Mouse (Mus musculus) adrenal gland, postnatal 25 days (tissue): ENCODE data around the gene Slc48a1. TPM values are rescaled to one million over a fixed set of nuclear protein-coding genes. Genes with fewer than 3 reads are reported as not detected.

ENCODE experiments used
- DNase-seq: peaks from one replicate; pipeline ENCODE4 v3.0.0; 2021; ENCODE audit warnings: mixed read lengths
- total RNA-seq: library from RNA; stranded (reverse); gene quantifications from 2 replicates; pipeline ENCODE4 v1.2.3, GENCODE M21; 2021

The Slc48a1 gene
- total RNA-seq, 1 experiment from 2014 or later = 92.4 TPM

GRCm38 (mm10) chr15:97827401-97827800 is 49.1 kb downstream of the Slc48a1 start:
- no peak for DNase-seq

DNA sequence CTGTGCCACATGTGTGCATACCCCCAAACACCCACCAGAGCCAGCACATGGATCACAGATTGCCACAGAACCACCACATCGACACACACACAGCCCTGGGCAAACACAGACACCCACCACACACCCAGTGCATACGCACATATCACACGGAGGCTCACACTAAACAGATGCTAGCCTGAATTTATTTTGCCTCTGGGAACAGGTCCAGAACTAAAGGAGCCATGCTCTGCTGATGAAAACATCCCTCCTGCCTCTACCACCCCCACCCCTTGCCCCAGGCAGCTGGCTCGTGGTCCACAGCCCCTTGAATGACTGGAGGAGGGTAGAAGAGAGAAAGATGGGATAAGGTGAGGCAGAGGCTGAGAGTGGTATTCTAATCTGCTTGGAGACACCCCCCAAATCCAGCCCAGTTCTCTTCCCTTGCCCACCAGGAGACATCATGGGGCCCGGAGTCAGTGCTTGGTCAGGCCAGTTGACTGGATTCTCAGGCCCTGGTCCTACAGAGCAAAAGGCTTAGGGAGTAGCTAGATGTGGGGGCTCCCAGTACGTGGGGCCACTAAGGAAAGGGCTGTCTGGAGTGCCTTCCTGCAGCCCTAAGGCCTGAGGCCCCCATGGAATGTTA is 50.0 kb downstream of the Slc48a1 start:
- DNase-seq = no peak

DNA sequence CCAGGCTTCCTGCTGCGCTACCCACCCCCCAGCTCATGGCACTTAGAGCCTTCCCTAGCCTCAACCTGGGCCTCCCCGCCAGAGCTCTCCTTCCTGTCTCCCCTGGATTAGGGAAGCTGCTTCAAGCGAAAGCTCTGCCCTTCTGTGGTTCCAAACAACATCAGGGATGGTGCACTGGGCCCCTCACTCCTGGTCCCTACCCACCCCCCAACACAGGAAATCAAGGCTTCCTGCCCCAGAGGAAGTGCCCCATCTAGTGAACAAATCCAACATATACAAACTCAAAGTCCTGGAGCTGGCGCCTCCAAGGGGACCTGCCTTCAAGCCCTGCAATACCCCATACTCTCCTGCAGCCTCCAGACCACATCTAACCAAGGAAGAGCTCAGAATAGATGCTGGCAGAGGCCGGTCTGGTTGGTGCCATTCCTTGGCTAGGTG is 50.6 kb downstream of the Slc48a1 start:
- DNase-seq = no peak

DNA sequence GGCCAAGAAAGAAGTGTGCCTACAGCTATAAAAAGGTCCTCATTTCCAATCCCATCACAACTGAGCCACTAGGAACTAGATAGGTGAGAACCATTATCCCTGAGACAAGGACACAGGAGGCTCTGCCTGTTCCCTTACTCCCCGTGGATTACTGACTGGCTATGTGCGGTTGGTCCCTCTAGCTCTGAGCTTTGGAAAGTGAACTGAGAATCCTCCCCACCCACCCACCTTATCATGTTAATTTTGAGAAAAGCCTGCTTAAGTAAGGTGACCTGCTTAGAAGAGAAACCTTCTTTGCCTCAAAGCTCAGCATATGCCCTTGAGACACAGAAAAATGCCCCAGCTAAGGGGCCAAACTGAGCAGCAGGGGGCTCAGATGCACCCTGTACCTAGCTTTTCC is 51.1 kb downstream of the Slc48a1 start:
- no peak for DNase-seq

- no peak for DNase-seq
Observed at GRCm38 (mm10) chr15:97830253-97830787, 52.0 kb downstream of the Slc48a1 start.

DNA sequence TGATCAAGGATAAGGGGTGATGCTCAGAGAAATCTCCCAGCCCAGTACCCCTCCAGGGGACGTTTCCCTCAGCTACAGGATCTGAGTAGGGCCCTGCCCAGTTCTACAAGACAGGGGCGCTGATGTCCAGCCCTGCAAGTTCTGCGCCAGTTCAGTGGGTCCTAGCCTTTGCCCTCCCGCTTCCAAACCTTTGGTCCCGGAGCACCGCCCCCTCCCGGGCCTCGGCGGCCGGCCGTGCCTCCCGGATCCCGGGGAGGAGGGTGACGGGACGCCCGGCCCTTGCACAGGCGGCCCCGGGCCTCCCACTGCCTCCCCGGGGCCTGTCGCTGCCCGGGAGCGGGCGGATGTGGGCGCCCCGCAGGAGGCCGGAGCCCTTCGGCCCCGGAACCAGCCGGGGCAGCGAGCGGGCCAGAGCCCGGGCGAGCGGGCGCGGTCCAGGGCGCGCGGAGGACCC is 52.5 kb downstream of the Slc48a1 start:
- peak; percentile 64 for DNase-seq

DNA sequence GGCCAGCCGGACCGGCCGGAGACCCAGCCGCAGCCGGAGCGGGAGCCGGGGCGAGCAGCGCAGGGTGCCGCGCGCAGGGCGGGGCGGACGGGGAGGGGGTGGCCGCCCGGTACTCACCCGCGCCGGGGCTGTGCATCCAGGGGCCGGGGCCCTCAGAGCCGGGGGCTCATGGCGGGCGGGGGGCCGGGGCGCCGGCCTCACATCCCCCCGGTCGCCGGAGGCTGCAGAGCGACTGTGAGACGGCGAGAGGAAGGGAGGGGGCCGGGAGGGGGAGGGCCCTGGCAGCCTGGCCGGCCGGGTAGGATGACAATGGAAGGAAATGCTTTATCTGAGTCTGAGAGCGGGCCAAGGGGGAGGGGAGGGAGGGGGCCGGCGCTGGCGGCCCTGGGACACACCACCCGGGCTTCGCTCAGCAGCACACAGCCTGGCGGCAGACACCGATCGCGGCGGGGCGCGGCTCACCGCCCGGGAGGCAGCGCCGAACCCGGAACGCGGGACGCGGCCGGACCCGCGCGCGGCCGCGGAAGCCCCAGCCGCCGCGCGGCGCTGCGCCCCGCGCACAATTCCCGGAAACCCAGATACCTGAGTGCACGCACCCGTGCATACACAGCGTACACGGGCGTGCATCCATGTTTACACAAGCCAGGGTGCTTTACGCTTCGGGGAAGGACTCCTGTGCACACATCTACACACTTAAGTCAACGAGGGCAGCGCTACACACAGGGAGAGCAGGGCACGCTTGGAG is 53.1 kb downstream of the Slc48a1 start:
- peak; percentile 74 for DNase-seq

- no peak for DNase-seq
Observed at GRCm38 (mm10) chr15:97831987-97832640, 53.8 kb downstream of the Slc48a1 start.

DNA sequence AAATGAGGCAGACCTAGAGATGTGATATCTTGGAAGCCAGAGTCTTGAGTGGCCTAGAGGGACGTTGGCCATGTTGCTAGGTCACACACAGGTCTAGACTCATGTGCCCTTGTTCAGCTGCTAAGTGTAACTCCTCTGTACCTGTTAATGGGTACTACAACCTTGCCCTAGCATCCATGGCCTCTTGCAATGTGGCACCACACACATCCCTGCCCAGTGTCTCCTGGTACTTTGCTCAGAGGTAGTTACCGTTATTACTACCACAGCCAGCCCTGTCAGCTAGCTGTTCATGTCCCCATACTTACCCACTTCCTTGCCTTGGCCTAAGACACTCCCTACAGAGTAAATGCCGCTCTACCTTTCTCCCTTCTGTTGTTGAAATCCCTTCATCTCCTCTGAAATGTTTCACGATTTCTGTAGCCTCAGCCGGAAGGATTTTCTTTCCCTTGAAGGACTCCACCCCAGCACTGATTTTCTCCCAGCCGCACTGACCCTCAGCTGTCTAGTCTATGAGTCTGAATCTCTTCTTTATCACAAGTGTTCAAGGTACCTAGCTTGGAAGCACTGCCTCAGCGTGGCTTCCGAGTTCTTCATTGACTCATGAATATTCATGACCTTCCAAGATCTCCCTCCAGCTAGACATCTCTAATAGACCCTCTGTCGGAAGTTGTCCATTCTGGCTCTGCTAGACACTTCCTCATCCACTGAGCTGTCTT is 54.6 kb downstream of the Slc48a1 start:
- no peak for DNase-seq

GRCm38 (mm10) chr15:97836153-97836893 is 58.0 kb downstream of the Slc48a1 start:
- no peak for DNase-seq

- no peak for DNase-seq
Observed at GRCm38 (mm10) chr15:97836894-97837247, 58.6 kb downstream of the Slc48a1 start.

GRCm38 (mm10) chr15:97837491-97838061 is 59.3 kb downstream of the Slc48a1 start:
- no peak for DNase-seq

GRCm38 (mm10) chr15:97838395-97838794 is 60.1 kb downstream of the Slc48a1 start:
- peak; percentile 21 for DNase-seq

GRCm38 (mm10) chr15:97839012-97839411 is 60.7 kb downstream of the Slc48a1 start:
- DNase-seq = no peak

DNA sequence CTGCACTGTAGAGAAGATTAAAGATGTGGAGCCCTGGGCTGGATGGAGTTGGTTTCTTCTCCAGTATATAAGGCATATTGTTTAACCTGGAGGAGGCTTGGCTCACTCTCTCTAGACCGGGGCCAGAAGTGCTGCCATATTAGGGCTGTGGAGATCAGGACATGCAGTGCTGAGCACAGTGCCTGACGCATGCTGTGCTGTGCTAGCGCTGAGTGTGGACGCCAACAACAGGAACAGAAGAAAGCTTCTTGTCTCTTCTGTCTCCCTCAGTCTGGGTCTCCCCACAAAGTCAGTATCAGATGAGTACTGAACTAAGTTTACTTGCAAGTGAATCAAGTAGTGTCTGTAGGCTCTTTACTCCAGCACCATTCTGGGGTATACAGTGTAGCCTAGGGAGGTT is 61.2 kb downstream of the Slc48a1 start:
- DNase-seq = no peak

GRCm38 (mm10) chr15:97839991-97840455 is 61.7 kb downstream of the Slc48a1 start:
- DNase-seq = peak; percentile 58

- DNase-seq = no peak
Observed at GRCm38 (mm10) chr15:97840781-97841180, 62.5 kb downstream of the Slc48a1 start.

- DNase-seq = no peak
Observed at GRCm38 (mm10) chr15:97841383-97841782, 63.1 kb downstream of the Slc48a1 start.

DNA sequence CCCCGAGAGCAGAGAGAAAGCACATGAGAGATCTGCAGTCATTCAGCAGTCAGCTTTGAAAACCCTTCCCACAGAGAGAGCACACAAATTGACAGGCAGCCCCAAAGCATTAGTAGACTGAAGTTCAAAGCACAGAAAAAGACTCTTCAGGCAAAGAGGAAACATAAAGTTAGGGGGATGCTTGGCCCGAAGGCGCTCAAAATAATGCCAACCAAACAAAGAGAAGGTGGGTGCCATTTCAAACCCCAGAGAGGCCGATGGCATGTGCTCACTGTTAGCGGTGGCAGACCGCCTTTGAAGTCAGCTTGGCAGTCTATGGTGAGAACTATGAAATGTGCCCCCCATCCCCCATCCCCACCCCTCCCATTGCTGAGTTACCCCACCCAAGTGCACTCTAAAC is 63.7 kb downstream of the Slc48a1 start:
- DNase-seq = no peak
